Mouse (Mus musculus) testis, adult 2 months (tissue): ENCODE data around the gene Secisbp2l. TPM values are rescaled to one million over a fixed set of nuclear protein-coding genes. Genes with fewer than 3 reads are reported as not detected.

Source experiments
- H3K27ac ChIP-seq: fragments of 200-500 bp; 2 replicates; pipeline ENCODE4 v1.5.1; 2012; ENCODE audit warnings: low read depth, low read length; ENCODE audit not compliant: control insufficient read depth, insufficient read depth
- H3K27me3 ChIP-seq: fragments of 200-500 bp; 2 replicates; pipeline ENCODE4 v1.6.1; 2012; ENCODE audit warnings: mild to moderate bottlenecking, low read length, moderate library complexity; ENCODE audit not compliant: control insufficient read depth, insufficient read depth
- H3K36me3 ChIP-seq: fragments of 200-500 bp; 2 replicates; pipeline ENCODE4 v1.6.1; 2012; ENCODE audit warnings: mild to moderate bottlenecking, low read length; ENCODE audit not compliant: control insufficient read depth, insufficient read depth
- H3K4me1 ChIP-seq: fragments of 200-500 bp; 2 replicates; pipeline ENCODE4 v1.6.1; 2012; ENCODE audit warnings: low read length; ENCODE audit not compliant: control insufficient read depth, insufficient read depth
- H3K4me3 ChIP-seq: fragments of 200-500 bp; 2 replicates; pipeline ENCODE4 v1.5.1; 2012; ENCODE audit warnings: low read depth, mild to moderate bottlenecking, low read length, moderate library complexity, mixed read lengths; ENCODE audit not compliant: control insufficient read depth
- CTCF ChIP-seq: fragments of 200-500 bp; IDR thresholded peaks from 2 replicates; pipeline ENCODE4 v1.5.1; 2012; ENCODE audit warnings: low read depth, mild to moderate bottlenecking, inconsistent platforms, low read length, moderate library complexity; ENCODE audit not compliant: control insufficient read depth, insufficient read depth, insufficient replicate concordance
- POLR2A ChIP-seq: fragments of 200-500 bp; IDR thresholded peaks from 2 replicates; pipeline ENCODE4 v1.6.1; 2012; ENCODE audit warnings: low read depth, mild to moderate bottlenecking, inconsistent platforms, low read length, moderate library complexity; ENCODE audit not compliant: control insufficient read depth
- polyA plus RNA-seq: library from polyadenylated mRNA; depleted of rRNA; stranded (reverse); fragments of >200 nt; gene quantifications from 2 replicates; pipeline ENCODE4 v1.2.3, GENCODE M21; 2012

Secisbp2l gene
- polyA plus RNA-seq, 1 experiment = 4.0 TPM

DNA sequence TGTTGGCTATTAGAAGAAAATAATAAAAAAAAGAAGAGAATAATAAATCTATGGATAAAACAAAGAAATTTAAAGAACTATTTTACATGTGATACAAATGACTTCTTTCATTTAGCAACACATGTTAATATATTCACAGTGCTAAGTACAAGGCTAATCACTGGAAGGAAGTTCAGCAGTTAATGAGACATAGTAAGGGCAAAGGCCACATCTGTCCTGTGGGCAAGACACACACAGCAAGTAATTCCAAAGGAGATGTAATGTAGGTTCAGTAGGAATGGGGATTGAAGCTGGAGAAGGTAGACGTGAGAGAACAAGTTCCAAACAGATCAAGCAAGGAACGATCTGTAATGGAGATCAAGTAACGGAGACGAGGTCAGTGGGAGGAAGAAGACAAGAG is 1.7 kb upstream of the Secisbp2l start:
- TF ChIP-seq POLR2A (no peak), CTCF (no peak)
- Histone ChIP-seq H3K4me3 (no peak overlapping the region), H3K27ac (no peak overlapping the region), H3K4me1 (no peaks in the 10 kb centered on the region), H3K36me3 (no peaks in the 10 kb centered on the region), H3K27me3 (no peaks in the 10 kb centered on the region)

- H3K27me3 ChIP-seq = no peaks in the 10 kb centered on the region
Measured at GRCm38 (mm10) chr2:125783868-125784267, 1.2 kb upstream of the Secisbp2l start.

GRCm38 (mm10) chr2:125781978-125782718 is 522 bp downstream of the Secisbp2l start:
- peak overlapping the region; percentile 79 for H3K27ac ChIP-seq
- no peaks in the 10 kb centered on the region for H3K4me1 ChIP-seq
- no peaks in the 10 kb centered on the region for H3K36me3 ChIP-seq
- H3K4me3 ChIP-seq = peak overlapping the region; percentile 91
- TF ChIP-seq POLR2A = no peak
- no peak for TF ChIP-seq CTCF
- no peaks in the 10 kb centered on the region for H3K27me3 ChIP-seq

More at GRCm38 (mm10) chr2:125783868-125784267, 1.2 kb upstream of the Secisbp2l start:
- H3K4me3 ChIP-seq = no peak overlapping the region
- no peaks in the 10 kb centered on the region for H3K36me3 ChIP-seq
- H3K4me1 ChIP-seq = no peaks in the 10 kb centered on the region
- TF ChIP-seq CTCF = no peak
- TF ChIP-seq POLR2A = no peak
- no peak overlapping the region for H3K27ac ChIP-seq

- no peaks in the 10 kb centered on the region for H3K4me1 ChIP-seq
- no peaks in the 10 kb centered on the region for H3K27me3 ChIP-seq
- H3K27ac ChIP-seq = no peak overlapping the region
- no peak overlapping the region for H3K4me3 ChIP-seq
- no peaks in the 10 kb centered on the region for H3K36me3 ChIP-seq
- TF ChIP-seq CTCF (no peak), POLR2A (no peak)
Measured at GRCm38 (mm10) chr2:125781006-125781405, 1.7 kb downstream of the Secisbp2l start.

DNA sequence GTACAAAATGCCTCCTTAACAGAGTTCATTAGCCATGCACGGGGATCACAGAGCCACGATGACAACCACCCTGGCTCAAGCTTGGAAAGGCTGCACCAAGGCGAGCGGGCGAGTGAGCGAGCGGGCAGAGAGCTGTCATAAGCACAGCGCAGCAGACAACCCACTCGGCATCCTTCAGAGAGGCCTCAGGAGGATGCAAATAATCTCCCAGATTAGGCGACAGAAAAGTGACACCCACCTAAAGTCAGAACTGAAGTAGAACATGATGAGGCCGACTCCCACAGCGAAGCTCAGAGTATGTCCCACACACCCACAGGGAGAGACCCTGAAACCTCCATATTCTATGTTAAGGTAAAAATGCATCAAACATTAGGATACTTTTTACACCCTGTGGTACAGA is 4.3 kb downstream of the Secisbp2l start:
- Histone ChIP-seq H3K36me3 (no peaks in the 10 kb centered on the region), H3K27ac (no peak overlapping the region), H3K27me3 (no peaks in the 10 kb centered on the region), H3K4me1 (no peaks in the 10 kb centered on the region), H3K4me3 (no peak overlapping the region)
- TF ChIP-seq CTCF = no peak
- no peak for TF ChIP-seq POLR2A

DNA sequence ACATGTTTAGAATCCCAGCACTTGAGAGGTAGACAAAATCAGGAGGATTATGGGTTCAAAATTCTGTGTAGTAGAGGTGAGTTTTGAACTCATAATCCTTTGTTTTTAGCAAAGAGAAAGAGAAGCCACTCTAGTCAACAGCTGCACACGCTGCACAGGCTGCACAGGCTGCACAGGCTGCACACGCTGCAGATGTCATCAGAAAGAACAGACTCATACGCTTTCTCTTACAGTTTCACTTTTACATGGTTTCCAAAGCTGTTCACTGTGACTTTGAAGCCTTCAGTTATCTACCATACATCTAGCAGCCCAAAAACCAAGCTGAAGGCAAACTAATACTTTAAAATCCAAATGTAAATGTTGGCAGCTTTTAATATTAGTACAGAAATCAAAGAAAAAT is 5.7 kb downstream of the Secisbp2l start:
- TF ChIP-seq CTCF (no peak), POLR2A (no peak)
- no peak overlapping the region for H3K27ac ChIP-seq
- H3K36me3 ChIP-seq = no peaks in the 10 kb centered on the region
- H3K27me3 ChIP-seq = no peaks in the 10 kb centered on the region
- H3K4me3 ChIP-seq = no peak overlapping the region
- no peaks in the 10 kb centered on the region for H3K4me1 ChIP-seq

GRCm38 (mm10) chr2:125775661-125776060 is 7.0 kb downstream of the Secisbp2l start:
- Histone ChIP-seq H3K4me1 (no peaks in the 10 kb centered on the region), H3K27ac (no peak overlapping the region), H3K27me3 (no peaks in the 10 kb centered on the region), H3K4me3 (no peak overlapping the region), H3K36me3 (no peaks in the 10 kb centered on the region; the same call in 1 of the 2 replicates)
- no peak for TF ChIP-seq CTCF
- no peak for TF ChIP-seq POLR2A

DNA sequence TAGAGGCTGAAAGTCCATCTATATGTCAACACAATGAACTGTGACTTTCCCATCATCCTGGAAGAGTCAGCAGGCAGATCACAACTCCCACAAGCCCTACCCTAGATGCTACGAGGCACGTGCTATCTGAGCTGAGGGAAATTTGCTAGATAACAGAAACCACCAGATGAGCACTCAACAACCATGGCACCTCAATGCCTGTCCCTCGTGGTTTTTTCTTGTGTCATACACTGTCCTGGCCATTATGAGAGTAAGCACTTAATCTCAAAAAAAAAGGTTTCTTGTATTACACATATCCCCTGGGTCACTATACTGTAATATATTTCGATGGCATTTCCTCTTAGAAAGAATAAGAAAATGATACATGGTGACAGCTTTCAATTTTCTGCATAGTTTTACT is 7.8 kb downstream of the Secisbp2l start:
- Histone ChIP-seq H3K27ac (no peak overlapping the region), H3K27me3 (no peaks in the 10 kb centered on the region), H3K4me3 (no peak overlapping the region), H3K36me3 (no peaks in the 10 kb centered on the region; the same call in 1 of the 2 replicates), H3K4me1 (no peaks in the 10 kb centered on the region)
- TF ChIP-seq CTCF (no peak), POLR2A (no peak)
